Mouse (Mus musculus): ENCODE results near the gene Grb14.

The Grb14 gene

DNA sequence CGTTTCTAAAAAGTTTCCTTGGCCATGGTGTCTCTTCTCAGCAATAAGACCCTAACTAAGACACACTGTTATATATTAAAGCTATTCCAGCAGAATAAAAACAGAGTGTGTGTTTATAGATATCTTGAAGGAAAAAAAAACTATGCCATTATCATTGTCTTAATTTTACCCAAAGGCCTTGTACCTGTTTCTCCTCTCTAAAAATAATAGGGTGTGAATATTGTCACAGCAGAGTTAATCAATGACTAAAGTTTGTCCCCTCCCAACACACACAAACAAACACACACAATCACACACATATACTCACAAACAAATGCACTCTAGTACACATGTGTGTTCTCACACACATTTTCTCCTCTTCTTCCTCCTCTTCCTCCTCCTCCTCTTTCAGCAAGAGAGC, at the start of gene Grb14:
Gene Grb14, minus strand, starts transcription at position 101 of the 400 bp plus-strand sequence.
- DNase-seq (ENCODE audit: low spot score) = no peak

DNA sequence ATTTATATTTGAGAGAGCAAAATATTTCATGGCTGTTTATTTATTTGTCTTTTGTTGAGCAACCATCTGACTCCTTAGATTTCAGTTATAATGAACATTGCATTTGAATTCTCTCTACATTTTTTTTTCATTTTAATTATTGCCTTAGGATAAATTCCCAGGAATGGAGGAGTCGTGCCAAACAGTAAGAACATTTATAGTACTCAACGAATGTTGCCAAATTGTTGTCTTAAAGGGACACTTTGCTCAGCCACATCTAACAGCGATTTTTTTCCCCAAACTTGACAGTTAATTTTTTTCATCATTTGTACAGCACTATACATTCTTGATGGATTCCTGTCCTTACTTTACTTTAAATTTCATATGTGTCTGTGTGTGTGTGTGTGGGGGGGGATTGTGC, 47.4 kb upstream of the Grb14 start:
- no peak for DNase-seq (ENCODE audit: low spot score)

GRCm38 (mm10) chr2:65053764-65054163, 29.0 kb upstream of the Grb14 start:
- no peak for DNase-seq (ENCODE audit: low spot score)

DNA sequence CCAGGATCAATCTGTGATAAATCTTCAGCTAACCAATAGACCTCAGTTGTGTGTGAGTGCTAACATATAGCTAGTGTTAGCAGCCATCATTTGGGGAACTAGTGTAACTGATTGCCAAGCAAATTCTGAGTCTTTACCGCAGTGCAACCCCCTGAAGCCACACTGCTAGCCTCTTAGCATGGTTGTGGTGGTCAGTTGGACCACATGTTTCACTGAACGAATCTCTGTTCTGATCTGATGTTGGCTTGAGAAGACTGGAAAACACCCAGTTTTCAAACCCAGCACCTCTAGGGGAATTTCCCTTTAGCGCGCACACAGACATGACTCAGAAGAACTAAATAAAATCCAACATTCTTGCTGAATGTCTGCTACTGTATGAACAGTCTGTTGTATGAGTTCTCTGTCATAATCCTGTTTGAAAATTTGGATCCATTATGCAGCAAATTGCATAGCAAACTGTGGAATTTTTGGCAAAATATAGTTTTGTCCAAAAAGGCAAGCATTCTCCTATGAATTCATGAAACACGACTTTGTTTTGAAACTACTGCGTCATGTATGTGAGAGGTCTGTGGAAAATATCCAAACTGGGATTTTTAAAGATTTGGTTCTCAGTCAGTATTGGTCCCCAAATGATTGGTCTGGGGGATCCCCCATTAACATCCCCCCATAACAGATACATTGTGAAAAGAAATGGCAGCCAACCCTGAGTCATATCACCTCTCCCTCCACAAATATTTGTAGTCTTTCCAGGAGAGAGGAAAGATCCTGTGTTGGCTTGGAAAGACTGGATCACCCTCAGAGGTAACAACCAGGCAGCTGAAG, 27.6 kb upstream of the Grb14 start:
- DNase-seq (ENCODE audit: low spot score) = no peak

GRCm38 (mm10) chr2:65050776-65051175, 26.0 kb upstream of the Grb14 start:
- no peak for DNase-seq (ENCODE audit: low spot score)

- DNase-seq (ENCODE audit: low spot score) = no peak
Observed at GRCm38 (mm10) chr2:65048234-65049017, 23.6 kb upstream of the Grb14 start.

- DNase-seq (ENCODE audit: low spot score) = no peak
Observed at GRCm38 (mm10) chr2:65038164-65038563, 13.4 kb upstream of the Grb14 start.

DNA sequence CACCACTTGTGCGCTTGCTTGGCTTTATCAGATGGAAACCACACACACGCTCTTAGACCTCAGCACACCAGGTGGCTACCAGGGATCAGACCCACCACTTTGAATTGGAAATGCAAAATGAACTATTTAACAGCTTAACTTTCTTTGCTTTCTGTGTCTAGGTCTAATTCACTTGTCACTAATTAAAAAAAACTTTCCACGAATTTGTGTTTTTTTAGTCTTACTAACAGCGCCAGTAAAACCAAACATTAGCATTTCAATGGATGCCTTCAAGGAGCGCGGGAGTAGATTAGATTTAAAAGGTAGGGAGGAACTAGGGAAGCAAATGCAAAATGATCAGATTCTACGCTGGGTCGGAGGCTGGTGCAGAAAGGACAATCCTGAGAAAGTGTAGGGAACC, 12.8 kb upstream of the Grb14 start:
- DNase-seq (ENCODE audit: low spot score) = no peak

DNA sequence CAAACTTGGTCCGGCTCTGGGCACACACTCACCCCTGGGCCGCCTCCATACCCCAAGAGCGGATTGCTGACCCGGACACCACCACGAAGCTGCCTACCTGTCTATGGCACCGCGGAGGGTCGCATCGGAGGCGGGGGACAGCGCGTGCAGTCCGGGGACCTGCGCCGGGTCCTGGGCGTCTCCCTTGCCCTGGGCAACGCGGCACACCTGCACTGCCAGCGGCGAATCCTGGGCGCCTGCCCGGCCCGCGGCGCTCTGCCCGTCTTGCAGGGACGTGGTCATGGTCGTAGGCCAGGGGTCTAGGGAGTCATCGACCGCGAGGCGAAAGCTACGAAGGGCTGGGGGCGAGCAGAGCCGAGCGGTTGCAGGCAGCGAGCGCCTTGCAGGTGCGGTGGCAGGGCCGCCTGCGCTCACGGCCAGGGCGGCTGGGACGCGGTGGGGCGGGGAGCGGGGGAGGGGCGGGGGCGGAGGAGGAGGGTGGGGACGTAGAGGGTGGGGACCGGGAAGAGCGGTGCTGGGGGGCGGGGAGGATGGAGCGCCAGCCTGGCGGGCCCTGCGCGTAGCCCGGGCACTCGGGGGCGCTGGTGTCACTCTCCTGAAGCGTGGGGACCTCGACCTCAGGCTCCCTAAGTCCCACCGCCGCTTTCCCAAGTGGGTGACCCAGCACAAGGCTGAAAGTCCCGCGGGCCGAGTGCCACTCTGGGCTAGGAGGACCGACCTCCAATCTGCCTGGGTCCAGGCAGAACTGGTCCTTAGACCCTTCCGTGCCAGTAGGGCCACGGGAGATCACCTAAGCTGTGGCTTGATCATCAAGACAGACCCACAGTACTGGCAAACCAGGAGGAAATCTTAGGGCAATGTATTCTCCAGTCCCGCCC, 2.2 kb downstream of the Grb14 start:
- DNase-seq (ENCODE audit: low spot score) = no peak

DNA sequence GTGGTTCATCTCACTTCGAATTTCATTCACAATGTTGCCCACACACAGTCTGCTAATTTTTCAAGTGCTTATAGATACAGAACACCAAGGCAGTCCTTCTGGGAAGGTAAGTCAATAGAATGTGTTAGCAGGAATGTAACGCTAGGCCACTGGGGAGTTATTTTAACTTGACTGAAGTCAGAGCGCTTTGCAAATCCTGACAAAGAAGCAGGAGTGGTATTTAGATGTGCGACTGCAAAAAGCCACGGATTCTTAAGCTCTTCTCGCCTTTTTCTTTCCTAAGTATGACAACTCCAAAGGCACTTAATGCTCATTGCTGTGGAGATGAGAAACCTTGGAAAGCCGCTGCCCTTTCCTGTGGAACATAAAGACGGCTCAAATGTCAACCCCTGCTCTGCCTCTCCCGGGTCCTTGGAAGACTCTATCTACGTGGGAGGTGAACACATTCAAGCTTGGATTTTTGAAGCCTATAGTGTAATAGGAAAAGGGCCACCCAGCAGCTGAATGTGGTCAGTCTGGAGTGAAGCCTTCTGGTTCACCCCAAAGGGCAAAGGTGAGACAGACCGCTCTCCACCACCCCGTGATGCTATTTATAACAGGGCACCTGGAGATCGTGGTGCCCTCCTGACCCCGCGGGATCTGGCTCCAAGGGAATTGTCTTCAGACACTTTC, 3.0 kb downstream of the Grb14 start:
- DNase-seq (ENCODE audit: low spot score) = no peak

- no peak for DNase-seq (ENCODE audit: low spot score)
Observed at GRCm38 (mm10) chr2:65017375-65017774, 7.4 kb downstream of the Grb14 start.

GRCm38 (mm10) chr2:65014552-65014951, 10.2 kb downstream of the Grb14 start:
- no peak for DNase-seq (ENCODE audit: low spot score)

DNA sequence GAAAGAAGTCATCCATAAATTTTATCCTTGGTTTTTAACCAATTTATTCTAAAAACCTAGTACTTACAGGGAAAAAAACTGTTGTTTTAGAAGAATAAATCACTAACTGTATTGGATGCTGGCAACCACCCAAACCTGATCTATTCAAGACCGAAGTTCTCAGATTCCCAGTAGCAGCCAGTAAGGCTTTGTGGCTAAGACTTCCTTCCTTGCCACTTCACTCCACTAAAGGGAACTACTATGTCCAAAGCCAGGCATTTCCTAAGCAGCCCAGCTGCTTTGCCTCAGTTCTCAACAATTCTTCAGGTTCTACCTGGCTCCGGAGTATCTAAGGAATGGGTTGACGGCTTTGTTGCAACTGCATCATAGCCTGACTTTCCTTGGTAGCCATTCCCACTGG, 14.7 kb downstream of the Grb14 start:
- DNase-seq (ENCODE audit: low spot score) = no peak

GRCm38 (mm10) chr2:65007396-65007795, 17.4 kb downstream of the Grb14 start:
- no peak for DNase-seq (ENCODE audit: low spot score)

GRCm38 (mm10) chr2:65005044-65005443, 19.7 kb downstream of the Grb14 start:
- DNase-seq (ENCODE audit: low spot score) = no peak

GRCm38 (mm10) chr2:65003433-65003832, 21.4 kb downstream of the Grb14 start:
- DNase-seq (ENCODE audit: low spot score) = no peak

DNA sequence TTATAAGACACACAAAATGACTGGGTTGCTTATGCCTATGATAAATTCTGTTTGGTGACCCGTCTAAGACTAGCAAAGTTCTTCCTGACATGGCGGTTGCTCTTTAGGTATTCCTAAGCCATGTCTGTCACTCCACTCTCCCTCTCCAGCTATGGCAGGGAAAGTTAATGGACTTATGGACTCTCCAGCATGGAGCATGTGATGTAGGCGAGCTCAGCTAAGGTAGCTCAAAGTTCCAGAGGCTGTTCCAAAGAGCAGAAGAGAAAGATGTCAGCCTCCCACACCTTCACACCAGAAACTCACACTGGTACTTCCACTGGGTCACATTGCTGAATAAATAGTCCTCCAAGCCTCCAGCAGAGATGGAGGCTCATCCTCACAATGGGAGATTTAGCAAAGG, 22.2 kb downstream of the Grb14 start:
- DNase-seq (ENCODE audit: low spot score) = no peak

- no peak for DNase-seq (ENCODE audit: low spot score)
Observed at GRCm38 (mm10) chr2:64995048-64995447, 29.7 kb downstream of the Grb14 start.

DNA sequence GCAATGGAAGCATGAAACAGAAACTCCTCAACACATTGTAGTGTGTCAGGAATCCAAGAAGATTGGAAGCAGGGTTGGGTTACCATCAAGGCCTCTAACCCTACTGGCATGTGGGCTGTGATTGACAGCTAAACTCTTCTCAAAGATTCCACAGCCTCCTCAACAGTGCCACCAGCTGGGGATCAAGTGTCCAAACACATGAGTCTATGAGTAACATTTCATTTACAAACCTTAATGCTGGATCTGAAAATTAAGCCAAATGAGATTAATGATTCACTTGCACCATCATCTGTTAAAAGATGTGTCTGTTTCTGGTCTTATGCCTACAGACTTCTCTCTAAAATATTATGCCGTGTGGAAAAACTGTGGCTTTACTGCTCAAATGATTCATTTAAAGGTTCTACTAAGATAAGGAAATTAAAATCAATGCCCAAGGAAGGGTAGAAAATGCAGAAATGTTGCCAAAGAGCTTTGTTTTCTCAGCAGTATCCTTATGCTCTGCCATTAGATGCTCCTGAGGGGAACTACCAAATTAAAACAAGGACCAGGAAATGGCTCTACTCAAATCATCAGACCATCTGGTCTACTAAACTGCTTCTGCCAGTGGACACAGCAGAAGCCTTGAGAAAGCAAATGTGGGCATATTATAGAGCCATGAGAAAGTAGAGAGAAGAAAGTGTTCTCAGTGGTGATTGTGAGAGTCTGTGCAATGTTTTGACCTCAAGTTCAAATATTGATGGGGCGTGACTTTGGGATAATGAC, 35.2 kb downstream of the Grb14 start:
- DNase-seq (ENCODE audit: low spot score) = no peak

DNA sequence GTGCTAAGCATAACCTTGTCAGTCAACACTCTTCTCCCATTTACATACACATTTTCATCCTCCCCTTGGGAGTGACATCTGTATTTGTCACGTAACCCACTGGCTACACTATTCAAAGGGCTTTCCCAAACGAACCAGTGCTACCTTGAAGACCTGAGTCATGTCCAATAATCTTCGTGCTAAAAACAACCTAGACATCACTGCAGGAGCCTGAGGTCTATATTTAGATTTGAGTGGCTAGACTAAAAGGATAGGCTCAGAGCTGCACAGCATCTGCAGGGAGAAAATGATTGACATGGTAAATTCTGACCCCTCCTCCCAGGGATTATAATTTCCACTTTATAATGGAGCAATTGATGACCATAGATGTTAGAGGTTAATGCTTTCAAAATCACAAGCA, 37.0 kb downstream of the Grb14 start:
- no peak for DNase-seq (ENCODE audit: low spot score)

DNA sequence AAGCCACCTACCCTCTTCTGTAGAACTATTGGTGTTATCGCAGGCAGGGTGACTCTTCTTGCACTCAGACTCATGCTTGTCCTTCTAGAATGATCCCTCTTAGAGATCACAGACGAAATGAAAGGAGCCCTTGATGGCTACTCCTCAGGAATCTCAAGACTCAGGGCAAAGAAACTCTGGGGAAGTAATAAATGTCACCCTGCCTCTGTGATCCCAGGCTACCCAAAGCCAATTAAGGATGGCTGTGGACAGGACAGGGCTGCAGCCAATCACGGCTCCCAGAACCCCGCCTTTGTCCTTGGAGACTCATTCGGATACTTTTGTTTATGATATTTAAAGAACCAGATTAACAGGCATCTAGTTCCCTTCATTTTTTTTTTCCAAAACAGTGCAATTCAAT, 49.2 kb downstream of the Grb14 start:
- DNase-seq (ENCODE audit: low spot score) = no peak
